Mouse (Mus musculus): ENCODE measurements around the gene Gm28372.

DNA sequence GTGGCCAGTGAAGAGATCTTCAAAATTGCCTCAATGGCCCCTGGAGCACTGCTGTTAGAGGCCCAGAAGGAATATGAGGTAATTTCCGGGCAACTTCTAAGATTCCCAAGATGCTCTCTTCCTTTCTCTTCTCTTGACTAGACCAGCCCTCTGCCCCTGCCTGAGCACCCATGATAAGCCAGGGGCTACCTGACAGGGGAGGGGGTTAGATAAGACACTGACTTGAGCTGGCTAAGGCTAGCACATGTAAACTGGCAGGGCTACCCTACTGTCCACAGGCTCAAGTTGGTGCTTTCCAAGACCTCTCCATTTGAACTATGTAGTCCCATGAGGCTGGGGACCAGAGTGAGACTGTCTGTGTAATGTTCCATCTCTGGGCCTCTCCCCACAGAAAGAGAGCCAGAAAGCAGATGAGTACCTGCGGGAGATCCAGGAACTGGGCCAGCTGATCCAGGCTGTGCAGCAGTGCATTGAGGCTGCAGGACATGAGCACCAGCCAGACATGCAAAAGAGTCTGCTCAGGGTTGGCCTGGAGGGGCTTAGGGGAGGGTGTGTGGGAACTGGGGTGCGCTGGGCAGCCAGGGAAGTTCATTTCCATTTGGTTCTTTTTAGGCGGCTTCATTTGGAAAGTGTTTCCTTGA lies 34.9 kb downstream of the Gm28372 start:
- TF ChIP-seq POLR2A (IDR thresholded peaks at IDR 0.05; ENCODE audit: low read depth, low read length) = no peak
- no peak for TF ChIP-seq CTCF (IDR thresholded peaks at IDR 0.05; ENCODE audit: borderline replicate concordance, insufficient read depth, low read length)

All from embryonic fibroblast, embryonic 13.5 days (primary cell).